Mouse (Mus musculus) cerebellum, adult 2 months (tissue): ENCODE data around the gene Ctdspl2. TPM values are rescaled to one million over a fixed set of nuclear protein-coding genes. Genes with fewer than 3 reads are reported as not detected.

ENCODE experiments used
- DNase-seq, 2 experiments: peaks; one replicate each; pipeline ENCODE4 v3.0.0; 2021
- H3K27ac ChIP-seq: fragments of 200-500 bp; 2 replicates; pipeline ENCODE4 v1.5.1; 2012; ENCODE audit warnings: low read length, control low read depth, inconsistent platforms; ENCODE audit not compliant: insufficient read depth
- H3K27me3 ChIP-seq: fragments of 200-500 bp; 2 replicates; pipeline ENCODE4 v1.6.1; 2012; ENCODE audit warnings: inconsistent platforms, mild to moderate bottlenecking, low read length, moderate library complexity; ENCODE audit not compliant: control insufficient read depth, insufficient read depth
- H3K4me1 ChIP-seq: fragments of 200-500 bp; 2 replicates; pipeline ENCODE4 v1.6.1; 2011; ENCODE audit warnings: low read length; ENCODE audit not compliant: control insufficient read depth, insufficient read depth
- H3K4me3 ChIP-seq: fragments of 200-500 bp; replicated peaks from 2 replicates; pipeline ENCODE3; 2011; ENCODE audit warnings: mild to moderate bottlenecking, low read depth, low read length, control low read depth; ENCODE audit not compliant: insufficient read depth
- CTCF ChIP-seq: fragments of 200-500 bp; IDR thresholded peaks from 2 replicates; pipeline ENCODE4 v1.5.1; 2011; ENCODE audit warnings: low read depth, mild to moderate bottlenecking, control low read depth, low read length, moderate library complexity, borderline replicate concordance; ENCODE audit not compliant: insufficient read depth
- POLR2A ChIP-seq: fragments of 200-500 bp; IDR thresholded peaks from 2 replicates; pipeline ENCODE4 v1.6.1; 2011; ENCODE audit warnings: low read length, control low read depth, borderline replicate concordance; ENCODE audit not compliant: insufficient read depth
- WGBS: fragments of 180-500 bp; shearing (Covaris S2); methylation state at CpG from one replicate; pipeline ENCODE4 v1.1.7; 2018; 5-methylcytosine and 5-hydroxymethylcytosine counted together
- polyA plus RNA-seq: library from polyadenylated mRNA; depleted of rRNA; stranded (reverse); fragments of >200 nt; gene quantifications from 2 replicates; pipeline ENCODE4 v1.2.3, GENCODE M21; 2012; rRNA removed

The Ctdspl2 gene
- polyA plus RNA-seq, 1 experiment, result 15.5 TPM

GRCm38 (mm10) chr2:122028756-122029700 is 73.2 kb downstream of the Ctdspl2 start:
- WGBS, result 1% methylated on average over 69 of the region's 71 CpGs
- peak in 1 of 2 experiments; percentile 55 for DNase-seq
- TF ChIP-seq POLR2A, result no peak
- TF ChIP-seq CTCF, result no peak
- H3K4me3 ChIP-seq, result peak overlapping the region; percentile 80
- H3K27me3 ChIP-seq, result no peaks in the 10 kb centered on the region
- H3K4me1 ChIP-seq, result no peaks in the 10 kb centered on the region; the same call in 1 of the 2 replicates
- H3K27ac ChIP-seq, result peak overlapping the region; percentile 74

- 87% methylated on average over 6 of the region's 6 CpGs for WGBS
- Histone ChIP-seq H3K4me1 (no peaks in the 10 kb centered on the region; the same call in 1 of the 2 replicates), H3K27me3 (no peaks in the 10 kb centered on the region), H3K4me3 (no peak overlapping the region), H3K27ac (no peak overlapping the region)
- TF ChIP-seq CTCF, result no peak
- no peak for TF ChIP-seq POLR2A
- no peak for DNase-seq
Measured at GRCm38 (mm10) chr2:122031970-122032369, 76.2 kb downstream of the Ctdspl2 start.

GRCm38 (mm10) chr2:122036064-122036463 is 80.3 kb downstream of the Ctdspl2 start:
- no peaks in the 10 kb centered on the region for H3K4me1 ChIP-seq

GRCm38 (mm10) chr2:122043926-122044325 is 88.1 kb downstream of the Ctdspl2 start:
- DNase-seq, result no peak
- H3K27me3 ChIP-seq, result no peaks in the 10 kb centered on the region
- H3K4me1 ChIP-seq, result no peaks in the 10 kb centered on the region
- H3K4me3 ChIP-seq, result no peak overlapping the region
- TF ChIP-seq POLR2A, result no peak
- TF ChIP-seq CTCF, result no peak
- H3K27ac ChIP-seq, result no peak overlapping the region

More at GRCm38 (mm10) chr2:122036064-122036463, 80.3 kb downstream of the Ctdspl2 start:
- Histone ChIP-seq H3K27ac (no peak overlapping the region), H3K27me3 (no peaks in the 10 kb centered on the region), H3K4me3 (no peak overlapping the region)
- 95% methylated on average over 3 of the region's 3 CpGs for WGBS
- no peak for DNase-seq
- TF ChIP-seq CTCF (no peak), POLR2A (no peak)

DNA sequence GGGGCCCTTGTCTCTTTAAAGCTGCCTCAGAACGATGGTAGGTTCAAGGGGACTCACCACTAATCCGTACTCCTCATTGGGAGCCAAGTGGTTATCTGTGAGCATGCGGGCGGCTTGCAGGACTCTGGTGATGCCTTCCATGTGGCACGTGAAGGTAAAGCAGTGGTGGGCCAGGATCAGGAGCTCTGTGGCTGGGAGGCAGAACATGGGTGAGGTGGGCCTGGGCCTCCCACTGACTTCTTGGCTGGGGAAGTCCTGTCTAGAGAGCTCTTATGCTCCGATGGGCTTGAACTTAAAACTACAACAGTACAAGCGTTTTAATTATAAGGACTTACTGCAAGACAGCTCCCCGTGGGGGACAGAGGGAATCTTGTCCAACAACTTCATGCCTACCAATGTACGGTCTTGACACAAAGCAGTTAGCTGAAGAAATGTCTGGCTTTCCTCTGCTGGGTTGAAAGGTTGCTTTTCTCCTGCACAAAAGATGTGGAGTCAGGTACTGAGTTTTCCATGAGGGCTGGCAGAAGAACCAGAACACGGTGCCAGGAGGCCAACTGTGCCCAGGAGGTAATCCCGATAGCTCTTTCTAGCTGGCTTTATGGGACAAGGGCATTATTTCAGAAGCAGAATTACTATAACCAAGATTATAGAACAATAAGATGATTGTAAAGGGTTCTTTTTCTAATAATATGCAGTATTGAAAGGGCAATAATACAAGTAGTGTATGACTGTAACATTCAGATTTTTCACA is 103.7 kb downstream of the Ctdspl2 start:
- no peak for TF ChIP-seq CTCF
- no peak for TF ChIP-seq POLR2A
- H3K4me3 ChIP-seq, result no peak overlapping the region
- peak; percentile 67 to 74 for DNase-seq
- peaks cover 13% of the 10 kb centered on the region; the same call in 1 of the 2 replicates for H3K4me1 ChIP-seq
- H3K27ac ChIP-seq, result no peak overlapping the region
- 25% methylated on average over 11 of the region's 11 CpGs for WGBS
- no peaks in the 10 kb centered on the region for H3K27me3 ChIP-seq

Other genes starting within 250 kb of the Ctdspl2 start
- gene Frmd5, start 148.9 kb upstream of the Ctdspl2 start, polyA plus RNA-seq, result 53.8 and 55.8 TPM in 2 replicates
- gene Casc4, start 89.0 kb upstream of the Ctdspl2 start, polyA plus RNA-seq, result 34.9 and 36.3 TPM in 2 replicates
- gene Mageb3, start 91 bp downstream of the Ctdspl2 start, polyA plus RNA-seq, result 0.22 and 0.23 TPM in 2 replicates
- 20.5 and 22.2 TPM in 2 replicates for gene Eif3j1, start 72.5 kb downstream of the Ctdspl2 start, polyA plus RNA-seq
- gene Spg11, start 162.4 kb downstream of the Ctdspl2 start, polyA plus RNA-seq, result 9.8 and 10.7 TPM in 2 replicates
- 146 and 152 TPM in 2 replicates for gene B2m, start 191.7 kb downstream of the Ctdspl2 start, polyA plus RNA-seq
- not detected in 2 replicates for gene Trim69, start 204.7 kb downstream of the Ctdspl2 start, polyA plus RNA-seq
- gene Patl2, start 230.2 kb downstream of the Ctdspl2 start, polyA plus RNA-seq, result 0.19 and 0.21 TPM in 2 replicates
- gene Terb2, start 230.3 kb downstream of the Ctdspl2 start, polyA plus RNA-seq, result not detected in 2 replicates